8 mouse cellular contexts compared by ENCODE assay signal in genomic region chr15:88733041-88733751, GRCm38 (mm10). TPM values are rescaled to one million over a fixed set of nuclear protein-coding genes. Genes with fewer than 3 reads are reported as not detected.
DNase-seq lines count a peak whose midpoint lies in the region.

No protein-coding gene starts in this region.

- peak; percentile 83 for DNase-seq in MN1 (ENCODE audit: low spot score)
- DNase-seq in cerebellum, adult 8-10 months, result peak; percentile 54
- DNase-seq in forelimb bud, embryonic 11.5 days (ENCODE audit: low read depth, low spot score), result peak; percentile 37
- DNase-seq in hindbrain, embryonic 10.5 days (ENCODE audit: low spot score), result peak; percentile 59
- DNase-seq in layer of hippocampus, postnatal 10 days (ENCODE audit: low spot score in 2 of 2), result peak; percentile 45 to 71
- DNase-seq in lung, postnatal 10 days, result peak; percentile 81
- peak; percentile 41 for DNase-seq in ovary, postnatal 10 days (ENCODE audit: low spot score)
- DNase-seq in thymus, postnatal 14 days, result peak; percentile 87

- peaks cover 35% of the 10 kb centered on the region for H3K36me3 ChIP-seq in hindbrain, embryonic 10.5 days

- H3K9me3 ChIP-seq in hindbrain, embryonic 10.5 days, result no peaks in the 10 kb centered on the region

- H3K27ac ChIP-seq in hindbrain, embryonic 10.5 days, result peak overlapping the region; percentile 99

- WGBS in hindbrain, embryonic 10.5 days, result under 1% methylated on average over 81 of the region's 86 CpGs

- no peaks in the 10 kb centered on the region for H3K27me3 ChIP-seq in hindbrain, embryonic 10.5 days (ENCODE audit: insufficient read depth, poor library complexity, severe bottlenecking)

- peaks cover 32% of the 10 kb centered on the region for H3K4me1 ChIP-seq in hindbrain, embryonic 10.5 days (replicated peaks)

- H3K4me3 ChIP-seq in hindbrain, embryonic 10.5 days, result peak overlapping the region; percentile 99

RNA-seq across cellular contexts. Expression of gene Brd1, which starts 0.8 kb away (rescaled TPM):
- polyA plus RNA-seq in hindbrain, embryonic 10.5 days (2016; fragmentation: Nextera tagmentation; extraction: Ambion mirVana), result 16.9 and 19.6 TPM in 2 replicates
- 10 to 100 TPM; 51.7 to 58.7 TPM for total RNA-seq in layer of hippocampus, postnatal 10 days (2021)

RNA-seq across cellular contexts. Expression of gene Zbed4, which starts 18.3 kb away (rescaled TPM):
- 37.2 and 40.8 TPM in 2 replicates for polyA plus RNA-seq in hindbrain, embryonic 10.5 days (2016; fragmentation: Nextera tagmentation; extraction: Ambion mirVana)
- 10 to 100 TPM; 14.6 to 17.2 TPM for total RNA-seq in layer of hippocampus, postnatal 10 days (2021)

Comparison
In these comparisons a context has a peak if more than half of its experiments do, and no peak if none do; other contexts are left out.
1. Peak in every context shown above with its lines: DNase-seq, H3K4me3 ChIP-seq and H3K27ac ChIP-seq.
2. DNase-seq: peak in every context shown above with its lines; median percentile 87 in thymus, postnatal 14 days; 83 in MN1; 81 in lung, postnatal 10 days; 59 in hindbrain, embryonic 10.5 days; 58 in layer of hippocampus, postnatal 10 days; 54 in cerebellum, adult 8-10 months; 41 in ovary, postnatal 10 days; 37 in forelimb bud, embryonic 11.5 days.